Mouse (Mus musculus) adrenal gland, postnatal 36 days (tissue): Measurements from ENCODE around the gene C5ar1. TPM values are rescaled to one million over a fixed set of nuclear protein-coding genes. Genes with fewer than 3 reads are reported as not detected.
"Not testable (repeated sequence)": the region's sequence is repeated elsewhere in the genome, so short reads cannot be mapped to it uniquely, and the experiment has no call there.

Source experiments
- DNase-seq, 2 experiments: peaks; one replicate each; pipeline ENCODE4 v3.0.0; 2021; ENCODE audit warnings: mixed read lengths in 1 of 2
- long read RNA-seq, 2 experiments: library from polyadenylated mRNA; stranded (forward); transcript quantifications; one replicate each; pipeline ENCODE4 v2.0.0; 2021; ENCODE audit warnings: borderline sequencing depth in 2 of 2
- total RNA-seq, 2 experiments: library from RNA; stranded (reverse); gene quantifications; 2 replicates each; pipeline ENCODE4 v1.2.3; 2021

Gene C5ar1
- 1 to 10 TPM; 3.5 to 9.4 TPM for total RNA-seq
- long read RNA-seq, experiment 1, transcript C5ar1-202 (2 exons, 2,540 nt), result major isoform, 10 of 13 reads
- long read RNA-seq, experiment 1, partial matches to known transcripts, result 0 of 13 reads
- long read RNA-seq, experiment 1, other reads (novel, unspliced or antisense), result 3 of 13 reads
- long read RNA-seq, experiment 2, partial matches to known transcripts, result 0 of 4 reads
- long read RNA-seq, experiment 2, other reads (novel, unspliced or antisense), result 0 of 4 reads

- no peak for DNase-seq
These were observed at the start of gene C5ar1 for GRCm38 (mm10) chr7:16259110-16259590. Gene C5ar1, minus strand, starts transcription at chr7:16259540.

- DNase-seq, result no peak
These were observed 49.4 kb upstream of the C5ar1 start for GRCm38 (mm10) chr7:16308555-16309317.

GRCm38 (mm10) chr7:16308093-16308492 is 48.8 kb upstream of the C5ar1 start, which contains the start of gene Bbc3:
Gene Bbc3, plus strand, starts transcription at chr7:16308393.
- DNase-seq, result not testable (repeated sequence)

- not testable (repeated sequence) for DNase-seq
These were observed 47.8 kb upstream of the C5ar1 start for GRCm38 (mm10) chr7:16307141-16307540.

GRCm38 (mm10) chr7:16299419-16300035 is 40.2 kb upstream of the C5ar1 start:
- DNase-seq, result peak; percentile 96

- DNase-seq, result no peak
These were observed 39.6 kb upstream of the C5ar1 start for GRCm38 (mm10) chr7:16298927-16299326.

- DNase-seq, result no peak
These were observed 38.3 kb upstream of the C5ar1 start for GRCm38 (mm10) chr7:16297616-16298015.

GRCm38 (mm10) chr7:16296766-16297390 is 37.5 kb upstream of the C5ar1 start:
- DNase-seq, result peak; percentile 92 to 97

GRCm38 (mm10) chr7:16296146-16296545 is 36.8 kb upstream of the C5ar1 start:
- no peak for DNase-seq

- DNase-seq, result peak; percentile 89
These were observed 36.1 kb upstream of the C5ar1 start for GRCm38 (mm10) chr7:16295321-16295900.

GRCm38 (mm10) chr7:16294837-16295236 is 35.5 kb upstream of the C5ar1 start:
- peak; percentile 95 for DNase-seq

- DNase-seq, result no peak
These were observed 35.0 kb upstream of the C5ar1 start for GRCm38 (mm10) chr7:16294346-16294745.

GRCm38 (mm10) chr7:16287791-16288190 is 28.5 kb upstream of the C5ar1 start:
- no peak for DNase-seq

- DNase-seq, result no peak
These were observed 27.7 kb upstream of the C5ar1 start for GRCm38 (mm10) chr7:16287016-16287415.

- peak; percentile 100 for DNase-seq
These were observed 27.0 kb upstream of the C5ar1 start, which contains the start of gene Ccdc9 for GRCm38 (mm10) chr7:16286026-16286961. Gene Ccdc9, minus strand, starts transcription at chr7:16286795.

- DNase-seq, result peak; percentile 71 to 79
These were observed 26.2 kb upstream of the C5ar1 start for GRCm38 (mm10) chr7:16285450-16286025.

- DNase-seq, result no peak
These were observed 25.6 kb upstream of the C5ar1 start for GRCm38 (mm10) chr7:16284904-16285303.

- no peak for DNase-seq
These were observed 24.7 kb upstream of the C5ar1 start for GRCm38 (mm10) chr7:16284001-16284400.

- no peak for DNase-seq
These were observed 23.0 kb upstream of the C5ar1 start for GRCm38 (mm10) chr7:16282334-16282733.

GRCm38 (mm10) chr7:16280721-16281120 is 21.4 kb upstream of the C5ar1 start:
- DNase-seq, result no peak
